Mouse (Mus musculus) megakaryocyte, adult 5-6 weeks (primary cell): ENCODE results near the gene Grid1. TPM values are rescaled to one million over a fixed set of nuclear protein-coding genes. Genes with fewer than 3 reads are reported as not detected.

ENCODE experiments used
- ATAC-seq: 2 replicates; pipeline ENCODE4 v1.8.0; 2016; ENCODE audit warnings: mild to moderate bottlenecking, inconsistent platforms; ENCODE audit not compliant: poor library complexity, severe bottlenecking
- total RNA-seq, 2 experiments: library from RNA; stranded (forward) in 1 of 2; stranded (reverse) in 1 of 2; fragments of 153-499, 151-499 nt in 1 of 2; fragments of 221-1000, 200-1000 nt in 1 of 2; gene quantifications; 2 replicates each; pipeline versions ENCODE4 v1.2.3 to v1.2.4; 2015 to 2017

Grid1 gene
- not detected in 2 replicates for total RNA-seq (2015)
- total RNA-seq (2017), result not detected in 2 replicates

DNA sequence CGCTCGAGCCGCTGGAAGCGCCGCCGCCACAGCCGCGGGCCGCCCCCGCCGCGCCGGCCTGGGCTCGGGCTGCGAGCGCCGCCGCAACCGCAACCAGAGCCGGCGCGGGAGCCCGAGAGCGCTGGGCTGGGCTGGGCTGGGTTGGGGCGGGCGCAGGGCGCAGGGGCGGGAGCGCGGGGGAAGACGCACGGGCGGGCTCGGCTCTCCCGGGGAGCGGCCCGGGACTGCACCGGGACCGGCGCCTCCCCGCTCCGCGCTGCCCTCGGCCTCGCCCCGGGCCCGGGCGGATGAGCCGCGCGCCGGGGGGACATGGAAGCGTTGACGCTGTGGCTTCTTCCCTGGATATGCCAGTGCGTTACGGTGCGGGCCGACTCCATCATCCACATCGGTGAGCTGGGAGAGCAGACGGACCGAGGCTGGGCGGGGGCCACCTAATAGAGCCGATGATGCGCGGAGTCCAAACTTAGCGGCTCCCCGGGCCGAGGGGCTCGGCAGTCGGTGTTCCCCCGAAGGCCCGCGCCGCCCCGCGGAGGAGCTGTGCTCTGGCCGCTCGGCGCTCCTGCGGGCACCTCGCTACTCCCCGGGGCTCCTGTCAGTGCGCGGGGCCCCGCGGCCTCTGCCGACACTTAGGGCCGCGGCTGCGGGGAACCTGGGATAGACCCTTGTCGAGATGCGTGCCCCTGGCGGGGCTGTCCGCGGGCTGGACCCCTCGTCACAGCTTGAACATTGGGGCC lies at the start of gene Grid1:
TSS of gene Grid1 (plus strand) at position 190 of the 734 bp plus-strand sequence.
- no peak for ATAC-seq

- ATAC-seq, result no peak
Observed at GRCm38 (mm10) chr14:34770467-34770866, 49.4 kb upstream of the Grid1 start.

- no peak for ATAC-seq
Observed at GRCm38 (mm10) chr14:34771601-34772000, 48.3 kb upstream of the Grid1 start.

DNA sequence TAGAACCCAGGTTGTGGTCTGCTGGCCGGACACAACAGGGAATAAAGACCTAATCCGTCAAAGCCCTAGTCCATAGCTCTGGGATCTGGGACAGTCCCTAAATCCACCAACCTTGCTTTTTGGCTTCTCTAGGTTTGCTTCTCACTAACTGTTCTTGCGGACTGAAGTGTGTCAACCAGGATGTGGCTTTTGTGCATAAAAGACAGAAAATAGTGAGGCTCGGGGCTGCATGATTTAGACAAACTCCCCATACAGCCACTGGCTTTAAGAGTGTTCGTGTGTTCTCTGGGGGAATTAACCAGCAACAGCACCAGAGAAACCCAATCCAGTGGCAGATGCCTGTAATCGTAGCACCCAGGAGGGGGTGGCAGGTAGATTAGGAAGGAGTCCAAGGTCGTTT lies 47.8 kb upstream of the Grid1 start:
- ATAC-seq, result no peak

- no peak for ATAC-seq
Observed at GRCm38 (mm10) chr14:34773681-34774080, 46.2 kb upstream of the Grid1 start.

DNA sequence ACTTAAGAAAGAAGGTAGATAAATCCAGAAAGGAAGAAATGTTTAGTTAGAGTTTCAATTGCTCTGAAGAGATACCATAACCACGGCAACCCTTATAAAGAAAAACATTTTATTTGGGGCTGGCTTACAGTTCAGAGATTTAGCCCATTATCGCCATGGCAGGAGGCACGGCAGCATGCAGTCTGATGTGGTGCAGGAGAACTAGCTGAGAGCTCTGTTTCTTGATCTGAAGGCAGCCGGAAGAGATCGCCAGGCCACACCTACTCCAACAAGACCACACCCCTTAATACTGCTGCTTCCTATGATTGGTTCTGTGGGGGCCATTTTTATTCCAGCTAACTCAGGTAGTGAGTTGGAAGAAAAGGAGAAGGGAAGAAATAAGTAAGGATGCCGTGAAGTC lies 45.7 kb upstream of the Grid1 start:
- no peak for ATAC-seq

DNA sequence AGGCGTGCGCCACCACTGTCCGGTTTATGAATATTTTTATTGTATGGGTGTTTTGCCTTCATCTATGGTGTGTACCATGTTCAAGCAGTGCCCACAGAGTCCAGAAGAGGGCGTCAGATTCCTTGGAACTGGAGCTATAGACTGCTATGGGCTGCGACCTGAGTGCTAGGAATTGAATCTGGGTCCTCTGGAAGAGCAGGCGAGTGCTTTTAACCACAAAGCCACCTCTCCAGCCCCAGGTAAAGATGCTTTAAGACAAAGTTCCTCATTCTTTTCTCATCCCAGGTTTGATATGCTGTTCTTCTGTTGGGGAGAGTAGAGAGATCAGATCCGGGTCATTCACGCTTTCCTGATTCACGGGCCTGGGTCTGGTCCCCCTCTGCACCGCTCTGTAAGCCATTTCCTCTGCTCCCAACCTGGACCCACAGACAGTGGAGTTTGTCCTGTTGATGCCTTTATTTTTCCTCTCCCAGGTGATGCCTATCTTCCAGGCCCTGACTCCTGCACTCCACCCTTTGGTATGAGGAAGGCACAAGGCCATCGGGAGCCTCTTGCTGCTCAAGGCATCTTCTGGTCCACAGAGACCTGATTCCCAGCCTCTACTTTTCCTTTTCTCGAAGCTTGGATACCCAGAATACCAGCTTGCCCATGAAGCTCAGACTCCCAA lies 43.1 kb upstream of the Grid1 start:
- no peak for ATAC-seq

DNA sequence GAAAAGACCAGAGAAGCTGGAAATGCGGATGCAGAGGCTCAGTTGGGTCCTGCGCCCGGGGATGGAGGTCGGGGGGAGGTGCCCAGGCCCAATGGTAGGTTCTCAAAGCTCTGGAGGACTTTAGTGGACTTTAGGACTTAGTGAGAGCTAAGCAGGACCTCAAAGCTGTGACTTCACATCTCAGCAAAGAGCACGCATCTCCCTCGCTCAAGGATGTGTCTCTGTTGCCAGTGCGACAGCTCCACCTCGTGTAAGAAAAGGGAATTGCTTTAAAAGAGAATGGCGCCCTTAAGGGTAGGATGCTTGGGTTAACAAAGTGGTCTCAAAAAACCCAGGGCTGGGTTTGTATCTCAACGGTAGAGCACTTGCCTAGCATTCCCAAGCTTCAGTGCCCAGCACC lies 42.1 kb upstream of the Grid1 start:
- ATAC-seq, result peak; percentile 77

DNA sequence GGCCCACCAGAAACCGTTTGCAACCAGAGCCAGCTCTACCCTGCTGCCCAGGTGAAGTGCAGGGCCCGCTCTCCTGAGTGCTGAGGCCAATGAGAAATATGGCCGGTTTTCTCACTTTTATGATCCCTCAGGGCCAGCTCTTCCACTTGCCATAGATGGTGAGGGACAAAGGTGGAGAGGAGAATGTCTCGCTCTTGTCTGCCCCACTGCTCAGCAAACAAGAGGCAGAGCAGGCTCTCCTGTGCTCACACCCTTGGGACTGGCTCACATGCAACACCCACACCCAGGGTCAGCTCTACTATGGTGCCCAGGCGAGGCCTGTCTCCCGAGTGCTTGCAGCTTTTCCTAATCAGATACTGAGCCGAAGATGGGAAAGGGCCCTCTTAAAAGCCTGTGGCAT lies 41.1 kb upstream of the Grid1 start:
- ATAC-seq, result no peak

DNA sequence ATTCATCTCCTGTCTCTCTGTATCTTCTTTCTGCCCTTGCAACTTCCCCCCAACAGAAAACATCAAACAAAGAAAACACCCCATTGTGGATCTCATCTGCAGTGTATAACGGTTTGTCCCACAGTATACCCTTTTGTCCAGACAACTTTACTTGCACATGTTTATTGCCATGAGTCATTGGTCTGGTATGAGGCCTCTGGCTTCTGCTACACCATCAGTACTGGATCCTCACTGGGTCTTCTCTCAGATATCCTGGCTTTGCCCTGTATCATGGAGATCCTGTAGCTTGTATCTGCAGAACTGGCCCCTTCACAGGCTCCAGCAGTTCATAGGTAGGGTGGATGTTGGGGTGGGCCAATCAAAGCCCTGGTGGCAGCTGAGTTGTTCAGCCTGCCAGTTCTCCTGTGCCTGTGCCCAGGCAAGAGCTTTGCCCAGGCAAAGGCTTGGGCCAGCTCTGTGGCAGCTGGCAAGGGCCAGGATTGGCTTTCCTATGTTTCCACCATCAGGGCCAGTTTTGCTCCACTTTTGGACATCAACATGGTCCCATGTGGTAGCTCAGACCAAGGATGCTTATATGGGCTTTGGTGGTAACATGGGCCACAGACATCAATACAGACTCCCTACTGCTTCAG lies 26.4 kb upstream of the Grid1 start:
- no peak for ATAC-seq

DNA sequence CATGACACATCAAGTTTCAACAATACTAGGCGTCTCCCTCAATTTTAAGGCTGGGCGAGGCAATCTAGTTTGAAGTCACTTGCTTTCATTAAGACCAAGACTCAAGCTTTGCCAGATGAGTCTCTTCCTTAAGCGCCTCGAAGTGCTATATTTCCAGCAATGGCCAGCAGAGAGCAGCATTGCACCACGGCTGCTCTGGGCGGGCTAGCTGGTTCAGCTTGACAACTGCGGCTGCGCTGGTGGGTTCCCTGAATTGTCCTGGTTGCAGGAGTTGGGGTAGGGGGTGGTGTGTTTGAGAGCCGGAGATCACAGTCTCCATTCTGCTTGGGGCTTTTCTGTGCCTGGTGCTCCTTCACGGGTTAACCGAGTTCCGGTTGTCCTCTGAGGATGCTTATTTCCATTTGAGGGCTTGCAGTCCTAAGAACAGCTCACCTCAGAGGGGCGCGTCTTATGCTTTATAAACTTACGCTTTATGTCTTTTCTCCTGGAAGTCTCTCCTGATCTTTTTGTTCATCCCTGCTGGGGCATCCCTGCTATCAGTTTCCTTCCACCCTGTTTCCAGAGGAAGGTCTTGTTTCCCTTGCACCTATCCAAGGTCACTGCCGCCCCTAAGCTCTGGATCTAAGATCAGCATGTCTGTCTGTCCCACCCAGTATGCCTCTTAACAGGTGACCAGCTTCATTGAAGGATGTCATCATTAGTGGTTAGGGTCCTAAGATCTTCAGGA lies 9.0 kb upstream of the Grid1 start:
- no peak for ATAC-seq

DNA sequence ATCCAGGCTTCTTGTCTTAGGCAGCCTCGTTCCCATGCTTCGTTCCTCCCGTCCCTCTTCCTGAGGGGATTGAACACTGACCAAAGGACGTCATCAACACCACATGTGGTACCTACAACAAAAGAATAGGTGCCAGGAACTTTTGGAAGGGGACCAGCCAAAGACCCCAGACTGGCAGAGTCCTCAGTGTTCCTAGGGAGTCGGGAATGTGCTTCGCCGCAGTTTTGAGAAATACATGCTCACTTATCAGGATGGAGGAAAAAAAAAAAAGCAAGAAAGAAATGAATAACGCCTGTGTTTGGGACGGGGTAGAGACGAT lies 8.5 kb upstream of the Grid1 start:
- no peak for ATAC-seq

- ATAC-seq, result no peak
Observed at GRCm38 (mm10) chr14:34816301-34816700, 3.6 kb upstream of the Grid1 start.

DNA sequence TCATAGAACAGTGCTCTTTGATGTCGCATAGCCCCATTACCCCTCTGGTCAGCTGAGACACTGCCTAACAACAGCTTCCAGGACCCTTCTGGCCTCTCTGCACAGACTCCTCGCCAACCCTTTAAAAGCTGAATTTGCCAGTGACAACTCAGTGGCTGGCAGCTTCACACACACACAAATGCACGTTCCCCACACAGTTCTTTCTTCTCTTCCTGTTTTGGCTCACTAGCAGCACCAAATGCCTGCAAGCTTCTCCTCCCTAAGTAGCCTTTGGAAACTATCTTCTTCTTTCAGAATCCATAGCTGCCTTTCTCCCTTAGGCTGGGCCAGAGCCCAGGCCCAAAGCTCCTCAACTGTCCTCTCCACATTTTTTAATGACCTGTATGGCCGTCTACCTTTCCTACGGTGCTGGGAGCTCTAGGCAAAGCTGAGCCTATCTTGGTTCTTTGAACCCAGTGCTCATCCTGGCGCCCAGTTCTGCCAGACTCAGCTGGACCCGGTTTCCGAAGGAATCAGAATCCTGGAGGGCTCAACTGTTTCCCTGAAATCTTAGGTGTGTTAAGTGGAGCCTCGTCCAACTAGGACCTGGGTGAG lies 1.4 kb upstream of the Grid1 start:
- no peak for ATAC-seq

DNA sequence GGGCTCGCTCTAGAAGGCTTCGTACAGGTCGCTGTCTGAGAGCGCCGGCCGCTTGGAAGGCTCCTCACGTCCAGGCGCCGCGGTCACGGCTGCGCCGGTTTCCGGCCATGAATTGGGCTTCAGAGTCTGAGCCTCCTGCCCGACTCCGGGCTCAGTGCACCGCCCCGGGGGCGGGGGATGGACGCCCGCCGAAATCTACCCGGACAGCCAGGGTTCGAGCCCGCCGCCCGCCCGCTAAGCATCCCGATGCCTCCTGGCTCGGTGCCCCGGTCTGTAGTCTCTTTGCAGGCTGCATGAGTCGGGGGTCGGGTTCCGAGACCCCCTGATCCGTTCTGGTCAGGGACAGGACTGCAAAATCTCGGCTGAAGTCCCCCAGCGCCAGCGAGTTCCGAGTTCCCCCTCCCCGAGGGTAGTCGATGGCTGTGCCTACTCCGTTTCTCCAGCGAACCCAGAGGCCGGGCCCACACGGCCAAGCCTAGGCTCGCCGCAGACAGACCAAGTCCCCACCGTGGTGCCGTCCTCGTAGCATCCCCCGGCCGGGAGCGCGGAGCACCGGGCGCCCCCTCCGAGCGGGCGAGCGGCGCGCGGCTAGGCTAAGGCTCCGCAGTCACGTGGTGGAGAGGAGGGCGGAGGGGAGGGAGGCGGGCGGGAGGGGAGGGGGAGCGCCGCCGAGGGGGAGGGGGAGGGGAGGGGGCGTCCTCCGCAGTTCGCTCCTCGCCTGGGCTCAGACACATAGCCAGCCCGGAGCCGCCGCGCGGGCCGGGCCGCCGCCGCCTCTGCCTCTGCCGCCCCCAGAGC lies 588 bp upstream of the Grid1 start:
- no peak for ATAC-seq

DNA sequence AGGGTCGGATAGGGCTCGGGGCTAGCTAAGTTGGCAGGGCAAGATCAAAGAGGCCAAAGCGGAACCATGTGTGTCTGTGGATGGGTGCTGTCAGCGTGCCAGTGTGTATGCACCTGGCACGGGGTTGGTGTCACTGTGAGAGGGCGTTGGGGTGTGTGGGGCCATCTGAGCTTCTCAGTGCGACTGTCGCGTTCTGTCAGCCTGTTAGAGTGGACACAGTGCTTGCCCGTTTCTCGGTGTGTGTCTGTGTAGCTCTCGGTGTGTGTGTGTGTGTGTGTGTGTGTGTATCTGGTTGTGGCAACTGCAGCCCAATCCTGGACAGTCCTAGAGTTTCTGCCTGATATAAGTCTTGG lies 721 bp downstream of the Grid1 start:
- no peak for ATAC-seq

DNA sequence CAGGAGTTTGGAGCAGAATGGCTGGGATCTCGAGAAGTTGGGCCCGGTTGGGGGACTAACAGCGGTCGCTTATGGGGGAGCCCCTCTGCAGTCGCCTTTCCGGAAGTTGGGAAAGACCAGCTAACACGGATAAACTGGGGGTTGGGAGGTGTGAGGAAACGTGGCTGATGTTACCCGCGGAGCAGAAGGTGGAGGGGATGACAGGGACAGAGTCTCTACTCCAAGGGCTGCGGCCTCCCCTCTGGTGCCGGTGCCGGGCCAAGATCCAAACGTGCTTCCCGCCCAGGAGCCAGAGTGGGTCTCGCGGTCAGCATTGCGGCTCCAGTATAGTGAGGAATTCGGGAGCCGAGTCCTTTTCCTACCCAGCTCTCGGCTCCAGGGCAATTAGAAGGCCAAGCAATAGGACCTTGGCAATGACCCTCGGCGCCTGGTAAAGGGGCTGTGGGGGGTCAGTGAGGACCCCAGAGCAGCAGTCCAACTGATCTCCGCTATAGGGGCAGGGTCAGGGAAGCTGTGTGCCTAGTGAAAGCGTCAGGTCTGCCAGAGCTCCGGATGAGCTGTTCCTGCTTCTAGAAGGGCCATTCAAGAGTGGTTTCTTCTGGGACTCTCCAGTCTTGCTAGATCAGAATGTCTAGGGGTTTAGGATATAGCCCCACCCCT lies 1.4 kb downstream of the Grid1 start:
- no peak for ATAC-seq

DNA sequence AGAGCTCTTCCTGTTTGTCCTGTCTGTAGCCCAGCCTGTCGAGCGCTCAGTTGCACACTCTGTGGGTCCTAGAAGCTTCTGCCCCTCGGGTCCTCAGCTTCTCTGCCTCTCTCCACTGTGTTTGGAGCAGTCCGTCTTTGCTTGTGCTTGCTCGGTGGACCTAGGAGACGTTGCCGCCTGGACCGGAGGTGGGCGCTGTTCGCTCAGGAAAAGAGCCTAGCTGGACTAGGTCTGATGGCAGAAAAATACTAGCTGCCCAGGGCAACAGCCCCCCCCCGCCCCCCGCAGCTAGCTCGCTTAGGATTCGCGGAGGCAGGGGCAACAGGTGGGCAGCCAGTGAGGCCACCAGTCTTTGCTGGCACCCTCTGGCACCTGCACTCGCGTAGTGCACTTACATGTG lies 3.2 kb downstream of the Grid1 start:
- ATAC-seq, result no peak

DNA sequence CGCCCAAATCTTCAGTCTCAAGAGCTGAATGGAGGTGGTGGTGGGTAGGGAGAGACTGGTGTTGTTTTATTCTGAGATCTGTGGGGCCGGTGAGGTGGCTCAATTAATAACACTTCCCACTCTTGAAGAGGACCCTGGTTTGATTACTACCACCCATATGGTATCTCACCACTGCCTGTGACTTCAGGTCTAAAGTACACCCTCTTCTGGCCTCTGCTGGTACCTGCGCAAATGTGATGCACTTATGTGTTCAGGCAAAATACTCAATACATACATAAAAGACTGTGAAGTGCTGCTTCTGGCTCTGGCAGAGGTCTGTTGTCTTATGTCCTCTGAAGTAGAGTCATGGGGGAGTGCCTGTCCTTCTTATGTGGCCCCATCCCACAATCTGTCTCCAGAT lies 4.3 kb downstream of the Grid1 start:
- no peak for ATAC-seq

DNA sequence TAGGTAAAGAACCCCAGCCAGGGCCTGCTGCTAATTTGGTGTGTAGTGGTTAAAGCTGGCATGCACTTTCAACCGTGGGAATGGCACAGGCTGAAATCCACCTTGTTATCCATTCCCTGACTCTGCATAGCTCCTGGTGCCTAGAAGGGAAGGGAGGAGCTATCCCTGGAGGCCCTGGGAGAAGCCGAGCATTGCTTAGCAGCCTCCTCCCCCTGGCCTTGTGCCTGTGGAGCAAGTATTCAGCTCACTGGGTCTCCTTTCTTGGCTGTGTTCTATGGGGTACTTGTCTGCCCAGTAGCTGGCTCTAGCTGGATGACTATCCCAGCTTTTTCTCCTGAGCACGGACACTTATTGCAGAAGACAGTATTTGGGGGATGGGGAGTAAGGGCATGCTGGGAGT lies 6.0 kb downstream of the Grid1 start:
- no peak for ATAC-seq
